Comparison of ENCODE assay signal across 20 mouse cellular contexts in genomic region chr15:20458508-20458907, GRCm38 (mm10). TPM values are rescaled to one million over a fixed set of nuclear protein-coding genes. Genes with fewer than 3 reads are reported as not detected.
"Had no signal": no experiment of that assay in that cellular context is flagged by ENCODE, and none has a peak within 500 bp of the region (broad histone marks: within the 10 kb centered on the region; RNA-seq: fewer than 3 reads in every experiment).

No protein-coding gene starts in this region.

- H3K4me3 ChIP-seq: neural tube, embryonic 12.5 days; neural tube, embryonic 13.5 days; neural tube, embryonic 15.5 days; stomach, embryonic 15.5 days had no signal

- H3K36me3 ChIP-seq: neural tube, embryonic 12.5 days; neural tube, embryonic 13.5 days; neural tube, embryonic 15.5 days; stomach, embryonic 15.5 days had no signal

- H3K27me3 ChIP-seq: neural tube, embryonic 12.5 days; neural tube, embryonic 13.5 days; neural tube, embryonic 15.5 days; stomach, embryonic 15.5 days had no signal

- H3K27ac ChIP-seq: neural tube, embryonic 12.5 days; neural tube, embryonic 13.5 days; neural tube, embryonic 15.5 days; stomach, embryonic 15.5 days; stomach, postnatal 0 days had no signal

- H3K4me1 ChIP-seq: neural tube, embryonic 12.5 days; neural tube, embryonic 13.5 days; neural tube, embryonic 15.5 days; stomach, embryonic 15.5 days had no signal

- DNase-seq: right cerebral cortex, adult 18-20 months; right cerebral cortex, postnatal 14 days; right cerebral cortex, postnatal 25 days; right cerebral cortex, postnatal 4 days; spleen, adult 18-20 months; thymus, adult 18-20 months; thymus, adult 2 months; thymus, postnatal 14 days; thymus, postnatal 25 days; thymus, postnatal 36 days; thymus, postnatal 4 days had no signal

- H3K4me2 ChIP-seq: neural tube, embryonic 12.5 days; neural tube, embryonic 13.5 days; neural tube, embryonic 15.5 days; stomach, embryonic 15.5 days had no signal

- H3K9me3 ChIP-seq: neural tube, embryonic 12.5 days; neural tube, embryonic 13.5 days; neural tube, embryonic 15.5 days; stomach, embryonic 15.5 days had no signal

- H3K9ac ChIP-seq: neural tube, embryonic 12.5 days; neural tube, embryonic 13.5 days; neural tube, embryonic 15.5 days; stomach, embryonic 15.5 days had no signal

RNA-seq across cellular contexts. Expression of gene Cdh12, which starts 9.4 kb away (rescaled TPM):
- total RNA-seq: neutrophil, adult 5-6 weeks had no signal
- polyA plus RNA-seq: small intestine, adult 2 months; spleen, adult 2 months; thymus, adult 2 months; thymus, postnatal 0 days had no signal
